Mouse (Mus musculus) bone marrow, adult 2 months (tissue): ENCODE measurements around the gene Lactb.
A peak's percentile ranks its signal among the peaks of the same experiment; 100 is the strongest.

Experiments
- CTCF ChIP-seq: fragments of 200-500 bp; IDR thresholded peaks from 2 replicates; pipeline ENCODE4 v1.5.1; 2011; ENCODE audit warnings: low read length, control low read depth; ENCODE audit not compliant: control insufficient read depth, insufficient read depth
- POLR2A ChIP-seq: fragments of 200-500 bp; IDR thresholded peaks from 2 replicates; pipeline ENCODE4 v1.6.1; 2011; ENCODE audit warnings: low read depth, mild to moderate bottlenecking, control low read depth, low read length, borderline replicate concordance; ENCODE audit not compliant: control insufficient read depth

- TF ChIP-seq CTCF (no peak), POLR2A (peak; percentile 94)
Measured at GRCm38 (mm10) chr9:66945647-66946641, 29.3 kb downstream of the Lactb start, which contains the start of gene Rps27l.
